Mouse (Mus musculus): ENCODE data around the gene P2rx7.
A peak's percentile ranks its signal among the peaks of the same experiment; 100 is the strongest.
"Not testable (repeated sequence)": the region's sequence is repeated elsewhere in the genome, so short reads cannot be mapped to it uniquely, and the experiment has no call there.

The P2rx7 gene

GRCm38 (mm10) chr5:122647256-122647924 lies 3.7 kb downstream of the P2rx7 start:
- no peak for DNase-seq (ENCODE audit: low spot score)

- not testable (repeated sequence) for DNase-seq (ENCODE audit: low spot score)
Observed at GRCm38 (mm10) chr5:122647952-122648374, 4.3 kb downstream of the P2rx7 start.

- no peak for DNase-seq (ENCODE audit: low spot score)
Observed at GRCm38 (mm10) chr5:122649264-122649663, 5.6 kb downstream of the P2rx7 start.

GRCm38 (mm10) chr5:122650100-122650499 lies 6.4 kb downstream of the P2rx7 start:
- no peak for DNase-seq (ENCODE audit: low spot score)

- peak; percentile 71 for DNase-seq (ENCODE audit: low spot score)
Observed at GRCm38 (mm10) chr5:122652506-122652905, 8.8 kb downstream of the P2rx7 start.

- no peak for DNase-seq (ENCODE audit: low spot score)
Observed at GRCm38 (mm10) chr5:122653112-122653445, 9.4 kb downstream of the P2rx7 start.

- no peak for DNase-seq (ENCODE audit: low spot score)
Observed at GRCm38 (mm10) chr5:122653446-122654267, 9.9 kb downstream of the P2rx7 start.

GRCm38 (mm10) chr5:122654268-122654573 lies 10.5 kb downstream of the P2rx7 start:
- no peak for DNase-seq (ENCODE audit: low spot score)

- DNase-seq (ENCODE audit: low spot score), result no peak
Observed at GRCm38 (mm10) chr5:122656808-122657207, 13.1 kb downstream of the P2rx7 start.

- DNase-seq (ENCODE audit: low spot score), result no peak
Observed at GRCm38 (mm10) chr5:122662501-122662900, 18.8 kb downstream of the P2rx7 start.

GRCm38 (mm10) chr5:122665036-122665435 lies 21.3 kb downstream of the P2rx7 start:
- DNase-seq (ENCODE audit: low spot score), result no peak

GRCm38 (mm10) chr5:122668981-122669897 lies 25.5 kb downstream of the P2rx7 start:
- no peak for DNase-seq (ENCODE audit: low spot score)

- DNase-seq (ENCODE audit: low spot score), result not testable (repeated sequence)
Observed at GRCm38 (mm10) chr5:122671641-122672040, 27.9 kb downstream of the P2rx7 start.

GRCm38 (mm10) chr5:122672298-122672697 lies 28.6 kb downstream of the P2rx7 start:
- DNase-seq (ENCODE audit: low spot score), result no peak

- no peak for DNase-seq (ENCODE audit: low spot score)
Observed at GRCm38 (mm10) chr5:122676002-122676401, 32.3 kb downstream of the P2rx7 start.

GRCm38 (mm10) chr5:122677983-122678382 lies 34.3 kb downstream of the P2rx7 start:
- DNase-seq (ENCODE audit: low spot score), result no peak

- DNase-seq (ENCODE audit: low spot score), result no peak
Observed at GRCm38 (mm10) chr5:122679881-122680280, 36.2 kb downstream of the P2rx7 start.

- no peak for DNase-seq (ENCODE audit: low spot score)
Observed at GRCm38 (mm10) chr5:122681276-122681675, 37.6 kb downstream of the P2rx7 start.

- DNase-seq (ENCODE audit: low spot score), result no peak
Observed at GRCm38 (mm10) chr5:122683926-122684325, 40.2 kb downstream of the P2rx7 start.

GRCm38 (mm10) chr5:122687391-122687790 lies 43.7 kb downstream of the P2rx7 start:
- no peak for DNase-seq (ENCODE audit: low spot score)

GRCm38 (mm10) chr5:122689153-122689552 lies 45.4 kb downstream of the P2rx7 start:
- DNase-seq (ENCODE audit: low spot score), result no peak

GRCm38 (mm10) chr5:122690486-122690885 lies 46.8 kb downstream of the P2rx7 start:
- no peak for DNase-seq (ENCODE audit: low spot score)

All from c-Kit-positive CD71-positive TER-119-positive erythroid progenitor cells, embryonic 14.5 days (primary cell).